Mouse (Mus musculus) thymus, postnatal 14 days (tissue): ENCODE data around the gene Ttc9c.
A peak's percentile ranks its signal among the peaks of the same experiment; 100 is the strongest.
"Not testable (repeated sequence)": the region's sequence is repeated elsewhere in the genome, so short reads cannot be mapped to it uniquely, and the experiment has no call there.

Experiments
- DNase-seq: peaks from one replicate; pipeline ENCODE4 v3.0.0; 2021

Gene Ttc9c

GRCm38 (mm10) chr19:8818801-8819595, at the start of gene Ttc9c:
Ttc9c (minus strand) TSS chr19:8819333.
- peak; percentile 94 for DNase-seq

- DNase-seq: no peak
Measured at GRCm38 (mm10) chr19:8864265-8864664, 45.1 kb upstream of the Ttc9c start.

GRCm38 (mm10) chr19:8859018-8859417, 39.9 kb upstream of the Ttc9c start:
- DNase-seq: peak; percentile 70

DNA sequence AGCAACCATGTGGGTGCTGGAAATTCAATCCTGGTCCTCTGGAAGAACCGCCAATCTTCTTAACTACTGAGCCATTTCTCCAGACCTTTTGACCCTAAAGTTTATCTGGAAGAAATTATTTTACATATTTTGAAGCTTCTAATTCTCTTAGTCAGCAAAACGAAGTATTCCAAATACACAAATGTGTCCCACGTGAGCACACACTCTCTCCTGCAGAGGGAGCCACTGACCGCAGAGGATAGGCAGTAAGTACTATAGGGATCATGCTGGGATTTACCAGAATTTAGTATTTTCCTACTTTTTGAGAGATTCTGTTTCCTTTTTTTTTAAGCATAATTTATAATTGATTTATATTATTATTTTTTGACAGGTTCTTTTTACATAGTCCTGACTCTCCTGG, 38.6 kb upstream of the Ttc9c start:
- peak; percentile 62 for DNase-seq

- no peak for DNase-seq
Measured at GRCm38 (mm10) chr19:8853117-8853516, 34.0 kb upstream of the Ttc9c start.

GRCm38 (mm10) chr19:8852236-8852928, 33.2 kb upstream of the Ttc9c start:
- DNase-seq: no peak

DNA sequence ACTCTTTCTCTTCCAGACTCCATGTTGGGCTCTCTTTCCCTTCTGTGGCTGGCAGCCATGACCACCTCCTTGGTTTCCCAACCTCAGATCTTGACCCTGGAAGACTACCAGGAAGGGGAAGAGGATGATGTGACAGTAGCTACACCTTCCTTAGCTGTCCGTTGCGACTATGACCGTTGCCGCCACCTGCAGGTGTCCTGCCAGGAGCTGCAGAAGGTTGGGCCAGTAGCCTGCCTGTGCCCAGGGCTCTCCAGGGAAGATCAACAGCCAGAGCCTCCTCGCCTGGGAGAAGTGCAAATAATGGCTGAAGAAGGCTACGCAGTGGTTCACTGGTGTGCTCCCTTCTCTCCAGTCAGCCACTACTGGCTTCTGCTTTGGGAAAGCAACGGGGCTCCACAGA, 32.5 kb upstream of the Ttc9c start:
- DNase-seq: no peak

GRCm38 (mm10) chr19:8850402-8850901, 31.3 kb upstream of the Ttc9c start, which contains the start of gene Lrrn4cl:
Lrrn4cl (plus strand) TSS chr19:8850768.
- no peak for DNase-seq

DNA sequence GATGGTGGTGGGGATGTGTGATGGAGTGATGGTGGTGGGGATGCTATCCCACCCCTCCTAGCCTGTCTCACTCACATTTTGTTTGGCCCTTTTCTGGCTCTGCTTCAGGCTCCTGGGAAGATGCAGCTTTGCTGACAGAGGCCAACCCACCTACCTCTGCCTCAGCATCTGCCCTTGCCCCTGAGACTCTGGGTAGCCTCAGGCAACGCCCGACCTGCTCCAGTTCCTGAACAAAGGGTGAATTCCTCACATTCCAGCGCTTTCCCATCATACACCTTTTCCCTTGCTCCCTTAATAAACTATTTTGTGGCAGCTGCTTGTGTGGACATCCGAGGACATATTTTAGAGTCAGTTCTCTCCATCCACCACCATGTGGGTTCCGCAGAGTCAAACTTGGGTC, 29.2 kb upstream of the Ttc9c start:
- no peak for DNase-seq

- DNase-seq: peak; percentile 83
Measured at GRCm38 (mm10) chr19:8844371-8845129, 25.4 kb upstream of the Ttc9c start.

GRCm38 (mm10) chr19:8842961-8843360, 23.8 kb upstream of the Ttc9c start:
- DNase-seq: no peak

DNA sequence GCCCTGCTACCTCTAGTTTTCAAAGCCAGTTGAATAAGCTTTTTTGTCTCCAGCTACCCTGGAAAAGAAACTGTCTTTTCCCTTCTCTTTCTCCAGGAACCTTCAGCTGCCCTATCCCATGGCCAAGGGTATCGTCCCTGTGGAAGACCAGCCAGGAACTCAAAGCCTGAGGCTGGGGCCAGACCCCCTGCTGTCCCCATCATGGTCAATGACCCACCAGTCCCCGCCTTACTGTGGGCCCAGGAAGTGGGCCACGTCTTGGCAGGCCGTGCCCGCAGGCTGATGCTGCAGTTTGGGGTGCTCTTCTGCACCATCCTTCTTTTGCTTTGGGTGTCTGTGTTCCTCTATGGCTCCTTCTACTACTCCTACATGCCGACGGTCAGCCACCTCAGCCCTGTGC, 21.9 kb upstream of the Ttc9c start:
- DNase-seq: no peak

- DNase-seq: peak; percentile 68
Measured at GRCm38 (mm10) chr19:8839908-8840791, 21.0 kb upstream of the Ttc9c start.

- DNase-seq: no peak
Measured at GRCm38 (mm10) chr19:8839103-8839907, 20.2 kb upstream of the Ttc9c start, which contains the start of gene Gng3. Gng3 (minus strand) TSS chr19:8839194.

DNA sequence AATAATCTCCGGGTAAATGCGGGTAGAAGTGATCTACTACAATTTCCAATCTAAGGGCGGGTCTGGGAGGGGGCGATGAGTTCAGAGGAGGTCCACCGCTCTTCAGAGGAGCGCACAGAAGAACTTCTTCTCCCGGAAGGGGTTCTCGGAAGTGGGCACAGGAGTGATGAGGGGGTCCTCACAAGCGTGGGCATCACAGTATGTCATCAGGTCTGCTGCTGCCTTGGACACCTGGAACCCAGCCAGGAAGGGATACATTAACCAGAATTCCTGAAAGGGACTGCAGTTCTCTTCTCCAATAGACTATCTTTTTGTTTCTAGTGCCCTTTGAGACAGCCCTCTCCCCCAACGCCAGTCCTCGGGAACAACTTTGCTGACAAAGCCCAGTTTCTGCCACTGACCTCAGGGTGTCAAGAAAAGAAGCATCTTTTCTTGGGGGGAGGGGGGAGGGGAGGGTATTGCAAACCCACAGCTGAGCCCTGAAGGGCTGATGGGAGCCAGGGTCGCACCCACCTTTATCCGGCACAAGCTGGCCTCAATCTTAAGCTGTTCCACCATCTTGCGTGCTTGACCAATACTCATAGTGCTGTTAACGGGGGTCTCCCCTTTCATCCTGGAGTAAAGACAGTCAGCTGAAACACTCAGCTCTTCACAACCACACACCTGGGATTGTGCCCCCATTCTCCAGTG, 19.1 kb upstream of the Ttc9c start:
- peak; percentile 35 for DNase-seq

GRCm38 (mm10) chr19:8837251-8837791, 18.2 kb upstream of the Ttc9c start, which contains the start of gene Bscl2:
Bscl2 (plus strand) TSS chr19:8837467.
- peak; percentile 87 for DNase-seq

DNA sequence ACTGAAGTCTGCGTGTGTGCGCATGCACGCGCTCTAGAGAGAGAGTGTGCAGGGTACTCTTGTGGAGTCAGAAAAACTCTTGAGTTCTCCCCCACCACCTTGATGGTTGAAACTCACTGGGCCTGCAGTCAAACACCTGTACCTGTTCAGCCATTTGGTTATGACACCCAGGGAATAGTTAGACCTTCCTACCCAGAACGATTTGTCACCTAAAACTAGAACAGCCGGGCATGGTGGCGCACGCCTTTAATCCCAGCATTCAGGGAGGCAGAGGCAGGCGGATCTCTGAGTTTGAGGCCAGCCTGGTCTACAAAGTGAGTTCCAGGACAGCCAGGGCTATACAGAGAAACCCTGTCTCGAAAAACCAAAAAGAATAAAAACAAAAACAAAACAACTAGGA, 17.2 kb upstream of the Ttc9c start:
- DNase-seq: not testable (repeated sequence)

GRCm38 (mm10) chr19:8832971-8833370, 13.8 kb upstream of the Ttc9c start:
- DNase-seq: no peak

GRCm38 (mm10) chr19:8831262-8831661, 12.1 kb upstream of the Ttc9c start:
- DNase-seq: no peak

DNA sequence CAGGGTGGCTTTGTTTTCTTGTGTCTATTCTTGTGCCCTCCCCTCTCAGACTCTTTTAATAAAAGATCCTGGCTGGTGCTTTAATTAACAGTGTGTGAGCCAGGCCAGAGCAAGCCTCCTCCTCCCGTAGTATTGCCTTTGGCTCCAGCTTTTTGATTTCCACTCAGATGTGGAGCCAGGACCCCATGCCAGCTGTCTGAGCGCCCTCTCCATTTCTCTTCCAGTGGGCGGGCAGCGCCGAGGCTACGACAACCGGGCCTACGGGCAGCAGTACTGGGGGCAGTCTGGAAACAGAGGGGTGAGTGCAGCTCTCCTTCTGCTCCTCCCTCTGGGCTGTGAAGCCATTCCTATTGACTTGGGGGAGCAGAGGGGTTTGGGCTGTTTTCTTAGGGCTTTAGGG, 11.5 kb upstream of the Ttc9c start:
- no peak for DNase-seq
